Mouse (Mus musculus) cerebellum, adult 9-10 months (tissue): ENCODE results near the gene Hnrnph1.

Source experiments
- DNase-seq: peaks from one replicate; pipeline ENCODE4 v3.0.0; 2022

The Hnrnph1 gene

DNA sequence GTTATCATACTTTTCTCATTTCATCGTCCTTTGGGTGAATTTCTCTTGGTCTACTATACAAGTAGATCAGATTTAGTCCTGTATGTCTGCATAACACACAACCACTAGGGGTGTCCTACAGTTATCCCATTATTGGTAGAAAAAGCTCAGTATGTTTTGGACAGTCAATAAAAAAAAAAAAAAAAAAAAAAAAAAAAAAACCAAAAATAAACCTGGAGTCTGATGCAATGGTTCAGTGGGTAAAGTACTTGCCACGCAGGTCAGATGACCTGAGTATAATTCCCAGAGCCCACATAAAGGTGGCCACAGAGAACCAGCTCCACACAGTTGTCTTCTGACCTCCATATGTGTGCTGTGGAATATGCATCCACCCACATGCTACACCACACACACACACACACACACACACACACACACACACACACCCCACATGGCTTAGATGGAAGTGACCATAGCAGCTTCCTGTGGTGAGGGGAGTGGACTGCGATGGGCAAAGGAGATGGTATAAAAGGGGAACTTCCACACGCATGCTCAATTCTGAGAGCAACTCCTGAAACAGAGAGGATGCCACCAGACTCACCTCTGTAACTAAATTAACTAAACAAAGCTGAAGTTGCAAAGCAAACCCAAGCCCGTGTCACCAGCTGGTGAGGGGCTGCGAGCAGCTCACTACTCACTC is 38.9 kb downstream of the Hnrnph1 start:
- DNase-seq = no peak

DNA sequence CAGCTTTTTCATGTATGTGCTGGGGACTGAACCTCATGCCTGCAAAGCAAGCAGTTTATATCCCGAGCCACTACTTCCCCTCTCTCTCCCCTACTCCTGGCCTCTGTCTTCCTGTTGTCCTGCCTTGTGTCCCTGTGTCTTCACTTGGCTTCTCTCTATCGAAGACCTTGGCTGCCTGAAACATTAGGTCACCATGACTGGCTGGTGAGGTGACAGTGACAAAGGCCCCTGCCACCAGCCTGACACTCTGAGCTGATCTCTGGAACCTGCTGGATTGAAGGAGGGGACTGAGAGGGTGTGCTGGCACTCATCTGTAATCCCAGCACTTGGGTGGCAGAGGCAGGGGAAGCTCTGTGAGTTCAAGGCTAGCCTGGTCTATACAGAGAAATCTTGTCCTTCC is 41.1 kb downstream of the Hnrnph1 start:
- no peak for DNase-seq

DNA sequence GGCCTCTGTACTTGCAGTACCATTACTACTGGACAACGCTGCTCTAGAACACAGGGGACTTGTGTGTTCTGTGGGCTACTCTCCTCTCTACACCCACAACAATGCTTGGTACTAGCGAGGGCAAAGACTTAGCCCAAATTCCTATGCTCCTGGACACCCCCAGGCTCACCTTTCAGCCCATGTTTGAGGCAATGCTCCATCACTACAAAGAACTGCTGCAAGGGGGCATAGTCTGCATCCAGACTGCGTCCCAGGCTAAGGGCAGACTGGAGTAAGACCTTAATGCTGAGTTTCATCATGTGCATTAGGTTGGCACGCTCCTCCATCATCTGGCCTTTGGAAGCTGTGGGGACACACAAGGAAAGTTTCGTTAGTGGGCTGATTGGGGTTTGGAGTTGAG is 44.7 kb downstream of the Hnrnph1 start:
- DNase-seq = no peak

DNA sequence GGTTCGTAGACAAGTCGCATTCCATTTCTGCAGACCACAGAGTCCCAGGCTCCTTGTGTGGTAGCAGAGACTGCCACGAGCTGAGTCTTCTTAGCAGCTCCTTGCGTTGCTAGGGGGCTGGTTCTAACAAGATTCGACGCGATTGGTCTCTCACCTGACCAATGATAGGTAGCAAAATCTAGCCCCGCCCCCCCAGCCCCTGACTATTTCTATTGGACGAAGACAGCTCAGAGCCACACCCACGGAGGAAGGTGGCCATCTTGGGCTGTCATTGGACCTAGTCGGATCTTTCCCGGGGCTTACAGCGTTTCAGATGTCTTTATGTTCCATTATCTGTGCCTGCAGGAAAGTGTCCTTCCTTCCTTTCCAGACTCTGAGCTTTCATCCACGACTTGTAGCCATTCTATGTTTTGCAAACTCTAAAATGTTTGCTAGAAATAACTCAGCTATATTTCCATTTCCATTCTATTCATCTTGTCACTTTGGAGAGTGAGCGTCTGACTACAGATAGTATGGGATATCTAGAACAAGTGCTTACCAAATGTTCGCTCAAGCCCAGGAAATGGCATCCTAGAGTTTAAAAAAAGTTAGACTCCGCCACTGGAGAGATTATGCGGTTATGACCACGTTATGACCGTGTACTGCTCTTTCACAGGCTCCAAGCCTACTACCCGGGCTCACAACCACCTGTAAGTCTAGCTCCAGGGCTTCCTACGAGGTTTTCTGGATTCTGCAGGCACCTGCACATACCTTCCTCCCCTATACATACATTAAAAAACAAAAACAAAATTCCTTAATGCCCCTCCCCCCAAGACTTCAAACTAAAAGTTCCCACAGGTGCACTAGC is 45.4 kb downstream of the Hnrnph1 start:
- peak; percentile 52 for DNase-seq

DNA sequence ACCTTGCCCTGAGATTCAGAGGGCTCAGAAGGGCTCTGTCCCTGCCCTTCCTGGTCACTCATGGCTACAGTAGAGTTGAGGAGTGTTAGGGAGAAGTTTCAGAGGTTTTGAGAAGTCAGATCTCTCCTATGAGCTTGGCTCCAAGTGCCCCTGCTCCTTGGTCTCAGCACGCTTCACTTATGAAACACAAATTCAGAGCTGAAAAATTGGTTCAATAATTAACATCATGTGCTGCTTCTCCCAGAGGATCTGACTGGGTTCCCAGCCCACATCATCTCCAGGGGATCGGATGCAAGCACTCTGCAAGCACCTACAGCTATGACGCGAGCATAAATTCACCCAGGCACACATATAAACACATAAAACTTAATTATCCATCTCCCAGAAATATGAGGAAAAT is 49.3 kb downstream of the Hnrnph1 start:
- DNase-seq = no peak

DNA sequence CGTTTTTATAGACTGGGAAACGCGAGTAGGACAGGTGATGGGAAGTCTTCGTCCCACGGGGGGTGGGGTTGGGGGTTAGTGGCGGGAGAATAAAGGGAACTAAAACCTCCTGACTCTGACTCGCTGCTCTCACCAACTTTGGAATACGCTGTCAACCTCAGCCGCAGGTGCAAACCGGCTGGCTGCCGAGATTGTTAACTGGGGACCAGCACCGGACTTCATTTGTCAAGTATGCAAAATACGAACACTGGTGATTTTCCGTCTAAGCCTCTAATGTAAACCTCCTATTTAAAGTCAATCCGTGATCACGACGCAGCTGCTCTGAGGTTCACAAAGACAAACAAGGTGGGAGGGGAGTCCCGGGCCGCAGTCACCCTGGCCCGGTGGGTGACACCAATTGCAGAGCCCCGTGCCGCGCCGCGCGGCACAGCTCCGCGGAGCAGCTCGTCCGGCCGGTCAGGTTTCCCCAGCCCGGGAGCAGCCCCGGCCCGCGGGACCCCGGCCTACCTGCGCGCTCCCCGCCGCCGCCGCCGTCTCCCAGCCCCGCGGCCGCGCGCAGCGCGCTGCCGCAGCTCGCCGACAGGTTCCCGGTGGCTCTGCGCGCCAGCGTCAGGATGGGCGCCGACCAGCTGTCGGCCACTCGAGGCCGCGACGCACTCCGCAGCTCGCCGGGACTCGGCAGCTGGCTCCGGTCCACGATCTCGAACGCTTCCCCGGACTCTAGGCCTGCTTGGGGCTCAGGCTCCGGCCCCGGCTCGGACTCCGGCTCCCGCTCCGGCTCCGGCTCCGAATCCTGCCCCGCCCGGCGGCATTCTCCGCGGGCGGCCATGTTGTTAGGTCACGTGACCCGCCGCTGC is 53.7 kb downstream of the Hnrnph1 start, which contains the start of gene Rufy1:
TSS of gene Rufy1 (minus strand) at position 849 of the 857 bp plus-strand sequence.
- peak; percentile 87 for DNase-seq

DNA sequence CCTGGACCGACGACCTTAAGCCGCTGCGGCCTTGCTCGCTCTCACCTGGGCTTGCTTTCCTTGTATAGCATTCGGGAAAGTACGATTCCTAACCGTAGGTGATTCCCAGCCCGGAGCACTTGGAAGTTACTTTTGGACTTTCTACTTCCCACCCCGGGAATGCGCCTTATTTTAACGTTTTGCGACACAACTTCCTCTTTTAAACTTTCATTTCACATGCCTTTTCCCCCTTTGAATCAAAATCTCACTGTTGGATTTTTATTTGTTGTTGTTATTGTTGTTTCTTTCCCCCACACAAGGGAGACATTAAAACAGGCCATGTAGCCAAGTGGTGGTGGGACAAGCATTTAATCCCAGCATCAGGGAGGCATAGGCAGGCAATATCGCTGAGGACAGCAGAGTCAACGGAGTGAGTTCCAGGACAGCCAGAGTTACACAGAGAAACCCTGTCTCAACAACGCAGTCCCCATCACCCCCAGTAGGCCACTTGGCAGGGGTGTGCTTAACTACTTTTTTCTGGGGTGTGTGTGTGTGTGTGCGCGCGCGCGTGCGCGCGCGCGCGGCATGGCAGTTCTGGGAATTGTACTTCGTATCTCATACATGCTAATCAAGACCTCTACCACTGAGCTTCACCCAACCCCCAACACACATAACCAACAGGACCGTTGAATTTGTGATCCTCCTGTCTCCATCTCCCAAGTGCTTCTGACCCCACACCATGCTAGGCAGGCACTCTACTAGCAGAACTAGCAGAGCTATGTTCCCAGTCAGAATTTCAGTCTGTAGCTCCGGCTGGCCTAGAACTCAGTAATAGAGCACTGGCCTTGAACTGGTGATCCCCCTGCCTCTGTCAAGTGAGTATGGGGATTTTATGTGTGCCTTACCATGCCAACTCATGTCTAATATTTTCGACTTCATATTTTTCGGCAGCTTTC is 54.6 kb downstream of the Hnrnph1 start:
- no peak for DNase-seq

DNA sequence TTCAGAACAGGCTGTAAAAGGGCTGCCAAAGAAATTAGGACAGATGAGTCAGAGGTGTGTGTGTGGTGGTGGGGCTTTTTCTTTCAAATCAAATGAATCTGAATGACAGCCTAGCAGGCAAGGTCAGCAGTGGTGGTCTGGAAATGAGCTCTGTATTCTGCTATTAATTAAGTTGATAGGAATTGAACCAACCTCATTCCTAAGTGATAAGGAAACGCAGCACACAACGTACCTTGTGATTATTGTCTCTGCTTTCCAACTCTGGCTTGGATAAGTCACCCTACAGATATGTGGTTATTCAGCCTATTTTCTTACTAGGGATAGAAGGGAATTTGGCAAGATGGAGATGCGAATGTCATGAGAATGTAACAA is 55.3 kb downstream of the Hnrnph1 start:
- DNase-seq = no peak

DNA sequence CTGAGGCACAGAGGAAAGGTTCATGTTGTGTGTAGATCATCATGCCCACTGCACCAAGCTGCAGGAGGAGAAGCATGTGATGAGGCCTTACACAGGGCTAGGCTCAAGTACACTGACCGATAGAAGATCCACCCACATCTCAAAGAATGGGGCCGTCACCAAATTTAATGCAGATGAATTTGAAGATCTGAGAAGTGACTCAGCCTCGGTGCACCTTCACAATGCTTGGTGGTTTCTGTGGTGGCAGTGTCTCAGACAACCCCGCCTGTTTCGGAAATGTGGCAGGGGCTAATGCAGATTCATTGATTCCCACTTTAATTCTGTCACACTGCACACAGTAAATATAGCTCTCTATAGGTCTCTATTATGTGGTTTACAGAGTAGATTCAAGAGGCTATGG is 56.1 kb downstream of the Hnrnph1 start:
- no peak for DNase-seq
